Mouse (Mus musculus): ENCODE data around the gene Cmya5.
"Not testable (repeated sequence)": the region's sequence is repeated elsewhere in the genome, so short reads cannot be mapped to it uniquely, and the experiment has no call there.

Cmya5 gene

GRCm38 (mm10) chr13:93144336-93145167 lies at the start of gene Cmya5:
Gene Cmya5 (minus strand): TSS chr13:93144724.
- CTCF ChIA-PET: no interaction called here

DNA sequence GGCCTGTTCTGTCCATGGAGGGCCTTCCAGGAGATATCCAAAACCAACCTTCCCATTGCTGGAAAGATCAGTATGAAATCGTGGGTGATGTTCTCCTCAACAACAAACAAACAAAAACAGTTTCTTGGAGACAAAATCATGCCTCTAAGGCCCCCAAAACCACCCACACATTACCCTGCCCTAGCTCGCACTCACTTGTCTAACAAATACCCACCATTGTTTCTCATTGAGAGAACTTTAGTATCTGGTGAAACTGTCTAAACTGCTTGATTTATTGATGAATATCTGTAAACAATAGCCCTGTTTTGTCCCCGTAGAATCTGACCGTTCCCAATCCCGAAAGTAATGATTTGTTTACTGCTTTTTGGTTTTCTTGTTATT lies 48.1 kb upstream of the Cmya5 start:
- CTCF ChIA-PET: interaction anchor here (0.7 kb wide), 1 partner anchor 103 kb away, joined by 4 read pairs; no protein-coding TSS in a partner anchor

- CTCF ChIA-PET: interaction anchor here (0.7 kb wide), 1 partner anchor 102 kb away, joined by 4 read pairs; no protein-coding TSS in a partner anchor
Measured at GRCm38 (mm10) chr13:93191831-93192645, 47.5 kb upstream of the Cmya5 start, which contains the start of gene Tent2. Gene Tent2 (minus strand): TSS chr13:93192385.

GRCm38 (mm10) chr13:93189416-93189815 lies 44.9 kb upstream of the Cmya5 start:
- CTCF ChIA-PET: interaction anchor here (0.7 kb wide), 1 partner anchor 515 kb away, joined by 3 read pairs; no protein-coding TSS in a partner anchor

- CTCF ChIA-PET: interaction anchor here (0.5 to 0.7 kb wide), 3 partner anchors 8 to 516 kb away, joined by 3 to 4 read pairs (median 3); no protein-coding TSS in a partner anchor
Measured at GRCm38 (mm10) chr13:93188738-93189137, 44.2 kb upstream of the Cmya5 start.

GRCm38 (mm10) chr13:93187792-93188191 lies 43.3 kb upstream of the Cmya5 start:
- CTCF ChIA-PET: not testable (repeated sequence)

DNA sequence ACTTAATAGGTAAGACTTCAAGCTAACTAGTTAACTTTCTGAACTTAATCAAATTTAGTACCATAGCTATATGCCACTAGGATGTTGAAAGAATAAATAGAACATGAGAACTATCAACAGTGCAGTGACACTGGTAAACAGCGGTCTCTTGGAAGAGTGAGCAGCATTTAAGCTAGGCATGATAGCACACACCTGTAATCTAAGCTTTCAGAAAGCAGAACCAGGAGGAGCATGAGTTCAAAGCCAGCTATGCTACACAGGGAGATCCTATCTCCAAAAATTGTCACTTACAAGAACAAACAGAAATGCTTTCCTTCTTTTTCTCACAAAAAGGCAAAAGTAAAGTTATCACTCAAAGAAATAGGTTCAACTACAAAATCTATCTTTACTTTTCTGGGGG lies 35.8 kb upstream of the Cmya5 start:
- CTCF ChIA-PET: interaction anchor here (0.6 kb wide), 1 partner anchor 8 kb away, joined by 3 read pairs; no protein-coding TSS in a partner anchor

DNA sequence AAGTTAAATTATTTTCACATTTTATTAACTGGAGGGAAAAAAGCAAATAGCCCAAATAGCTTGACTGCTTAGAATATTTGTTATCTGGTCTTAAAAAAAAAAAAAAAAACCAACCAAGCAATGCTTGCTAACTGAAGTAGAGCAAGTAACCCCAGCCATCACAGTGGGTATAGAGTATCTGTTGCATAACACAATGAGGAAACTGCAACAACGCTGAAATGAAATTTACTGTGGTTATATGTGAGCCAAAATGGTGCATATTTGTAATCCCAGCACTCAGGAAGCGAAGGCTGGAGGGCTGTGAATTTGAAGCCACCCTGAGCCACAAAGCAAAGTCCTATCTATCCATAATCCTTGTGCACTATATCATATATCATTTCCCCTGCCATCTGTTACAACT lies 35.0 kb upstream of the Cmya5 start:
- CTCF ChIA-PET: interaction anchor here (0.7 kb wide), 1 partner anchor 9 kb away, joined by 4 read pairs; no protein-coding TSS in a partner anchor

DNA sequence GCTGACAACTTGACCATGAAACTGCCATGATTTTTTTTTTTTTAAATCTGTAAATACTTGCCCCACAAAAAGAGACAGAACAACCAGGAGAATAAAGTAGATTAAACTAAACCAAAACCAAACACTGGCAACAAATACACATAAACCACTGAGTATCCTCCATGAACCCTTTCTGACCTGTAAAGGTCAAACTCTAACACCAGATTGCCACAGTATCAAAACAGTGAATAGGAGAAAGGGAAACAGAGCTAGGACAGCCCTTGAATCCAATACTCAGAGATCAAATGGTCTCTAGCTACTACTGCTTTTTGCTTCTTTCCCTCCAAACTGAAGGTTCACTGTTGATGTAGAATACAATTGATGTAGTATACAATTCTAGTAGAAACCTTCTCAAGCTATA lies 33.0 kb upstream of the Cmya5 start:
- CTCF ChIA-PET: interaction anchor here (0.7 kb wide), 1 partner anchor 181 kb away, joined by 3 read pairs; no protein-coding TSS in a partner anchor

DNA sequence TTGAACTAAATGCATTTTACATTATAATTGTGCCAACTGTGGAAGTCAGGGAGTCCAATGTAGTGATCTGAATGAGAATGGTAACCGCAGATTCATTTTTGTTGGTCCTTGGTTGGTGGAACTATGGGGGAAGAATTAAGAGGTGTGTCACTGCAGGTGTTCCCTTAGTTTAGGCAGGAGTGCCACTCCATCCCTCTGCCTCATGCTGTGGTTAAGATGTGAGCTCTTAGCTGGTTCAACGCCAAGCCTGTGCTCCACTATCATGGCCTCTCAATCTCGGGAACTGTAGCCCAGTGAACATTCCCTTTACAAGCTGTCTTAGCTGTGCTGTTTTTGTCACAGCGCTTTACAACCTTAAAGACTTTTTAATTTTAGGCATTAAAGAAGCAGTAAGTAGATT lies 18.8 kb upstream of the Cmya5 start:
- CTCF ChIA-PET: no interaction called here

GRCm38 (mm10) chr13:93162456-93162855 lies 17.9 kb upstream of the Cmya5 start:
- CTCF ChIA-PET: no interaction called here

GRCm38 (mm10) chr13:93158261-93158660 lies 13.7 kb upstream of the Cmya5 start:
- CTCF ChIA-PET: no interaction called here

DNA sequence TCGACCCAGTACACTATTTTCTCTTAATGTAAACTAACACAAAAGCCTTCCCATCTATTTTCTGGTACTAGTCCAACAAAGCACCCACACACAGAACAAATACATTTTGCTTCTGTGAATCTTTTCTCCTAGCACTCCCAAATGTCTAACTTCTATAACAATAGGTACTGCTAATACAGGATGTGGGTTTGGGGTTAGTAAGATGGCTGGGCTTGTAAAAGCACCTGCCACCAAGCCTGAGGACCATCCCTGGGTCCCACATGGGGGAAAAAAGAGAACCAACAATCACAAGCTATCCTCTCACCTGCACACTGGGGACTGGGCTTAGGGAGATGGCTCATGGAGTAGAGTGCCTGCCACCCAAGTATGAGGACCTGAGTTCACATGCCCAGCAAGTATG lies 8.8 kb upstream of the Cmya5 start:
- CTCF ChIA-PET: no interaction called here

- CTCF ChIA-PET: interaction anchor here (0.6 to 0.7 kb wide), 2 partner anchors 88 to 156 kb away, joined by 3 read pairs; no protein-coding TSS in a partner anchor
Measured at GRCm38 (mm10) chr13:93143819-93144283, 673 bp downstream of the Cmya5 start.

- CTCF ChIA-PET: no interaction called here
Measured at GRCm38 (mm10) chr13:93141184-93141583, 3.3 kb downstream of the Cmya5 start.

GRCm38 (mm10) chr13:93138059-93138458 lies 6.5 kb downstream of the Cmya5 start:
- CTCF ChIA-PET: no interaction called here

- CTCF ChIA-PET: no interaction called here
Measured at GRCm38 (mm10) chr13:93137098-93137497, 7.4 kb downstream of the Cmya5 start.

DNA sequence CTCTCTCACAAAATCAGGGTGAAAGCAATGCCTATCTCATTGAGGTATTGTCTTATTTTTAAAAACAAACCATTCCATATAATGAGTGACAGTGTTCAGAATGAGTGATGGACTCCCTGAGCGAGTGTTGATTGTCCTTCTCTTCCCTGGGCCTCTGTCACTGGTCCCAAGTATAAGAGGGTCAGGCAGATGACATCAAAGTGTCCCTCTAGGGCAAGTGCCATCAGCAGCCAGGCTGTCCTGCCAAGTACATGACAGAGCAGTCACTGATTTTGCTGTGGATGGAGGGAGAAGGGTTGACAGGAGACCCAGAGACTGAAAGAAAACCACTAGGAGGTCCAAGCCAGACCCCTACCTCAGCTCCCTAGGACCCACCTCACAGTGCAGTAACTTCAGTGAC lies 8.3 kb downstream of the Cmya5 start:
- CTCF ChIA-PET: interaction anchor here (0.6 kb wide), 1 partner anchor 192 kb away, joined by 16 read pairs; no protein-coding TSS in a partner anchor

GRCm38 (mm10) chr13:93135501-93135900 lies 9.0 kb downstream of the Cmya5 start:
- CTCF ChIA-PET: no interaction called here

GRCm38 (mm10) chr13:93130674-93131073 lies 13.8 kb downstream of the Cmya5 start:
- CTCF ChIA-PET: no interaction called here

DNA sequence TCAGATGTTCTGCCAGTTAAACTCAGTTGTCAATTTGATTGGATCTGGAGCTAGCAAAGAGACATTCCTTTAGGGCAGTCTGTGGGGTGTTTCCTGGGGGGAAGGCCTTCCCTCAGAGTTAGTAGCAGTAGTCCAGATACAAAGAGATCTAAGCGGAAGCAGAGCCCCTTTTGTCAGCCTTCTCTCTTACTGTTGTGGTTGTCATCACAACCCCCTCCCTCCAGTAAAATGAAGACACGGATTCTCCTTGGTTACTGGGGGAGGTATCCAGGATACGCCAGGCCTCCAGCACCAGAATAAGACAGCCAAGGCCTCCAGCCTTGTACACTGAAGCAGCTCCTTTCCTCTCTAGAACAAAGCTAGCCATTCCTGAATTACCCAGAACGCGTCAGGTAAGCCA lies 15.6 kb downstream of the Cmya5 start:
- CTCF ChIA-PET: no interaction called here
